Mouse (Mus musculus): ENCODE measurements at regions not wholly inside any gene's neighbourhood (a gene's known extent, or its start where the extent isn't known, plus 50 kb on each side); places are given as distances from the start of the nearest gene placed in this dataset.

GRCm38 (mm10) chr1:190530079-190530478 lies 359.6 kb upstream of the Prox1 start:
- TF ChIP-seq POLR2A (IDR thresholded peaks at IDR 0.05; ENCODE audit: control insufficient read depth, low read depth, low read length) (no peak), CTCF (IDR thresholded peaks at IDR 0.05; ENCODE audit: control insufficient read depth, insufficient read depth, insufficient replicate concordance, low read depth, low read length) (no peak)
